Mouse (Mus musculus) B cell, adult 2 months (primary cell): ENCODE results near the gene Samd4b.
"Not testable (repeated sequence)": the region's sequence is repeated elsewhere in the genome, so short reads cannot be mapped to it uniquely, and the experiment has no call there.

Experiments used
- DNase-seq, 2 experiments: peaks; one replicate each; pipeline ENCODE4 v3.0.0; 2022

Gene Samd4b

GRCm38 (mm10) chr7:28393272-28393951, 204.5 kb downstream of the Samd4b start:
- peak in 1 of 2 experiments; percentile 31 for DNase-seq

- peak; percentile 91 to 95 for DNase-seq
Observed at GRCm38 (mm10) chr7:28392429-28393271, 205.3 kb downstream of the Samd4b start, which contains the start of the genes Med29 and Paf1. Gene Med29, minus strand, starts transcription at chr7:28392708. Gene Paf1, plus strand, starts transcription at chr7:28392951.

DNA sequence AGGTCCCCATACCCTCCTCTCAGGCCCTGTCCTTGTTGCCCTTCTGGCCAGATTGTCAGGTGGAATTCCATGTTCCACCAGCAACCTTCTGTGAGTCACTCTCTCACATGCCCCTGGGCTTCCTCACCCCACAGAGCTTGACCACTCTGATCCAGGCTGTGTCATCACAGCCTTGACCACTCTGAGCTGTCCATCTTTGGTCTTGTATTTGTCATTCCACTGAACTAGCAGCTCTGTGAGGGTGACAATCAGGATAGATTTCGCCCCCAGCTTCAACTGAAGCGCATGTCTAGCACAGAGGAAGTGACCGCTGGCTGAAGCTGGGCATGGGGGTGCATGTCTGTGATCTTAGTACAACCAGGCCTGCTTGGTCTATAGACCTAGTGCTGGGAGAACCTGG, 207.6 kb downstream of the Samd4b start:
- no peak for DNase-seq

DNA sequence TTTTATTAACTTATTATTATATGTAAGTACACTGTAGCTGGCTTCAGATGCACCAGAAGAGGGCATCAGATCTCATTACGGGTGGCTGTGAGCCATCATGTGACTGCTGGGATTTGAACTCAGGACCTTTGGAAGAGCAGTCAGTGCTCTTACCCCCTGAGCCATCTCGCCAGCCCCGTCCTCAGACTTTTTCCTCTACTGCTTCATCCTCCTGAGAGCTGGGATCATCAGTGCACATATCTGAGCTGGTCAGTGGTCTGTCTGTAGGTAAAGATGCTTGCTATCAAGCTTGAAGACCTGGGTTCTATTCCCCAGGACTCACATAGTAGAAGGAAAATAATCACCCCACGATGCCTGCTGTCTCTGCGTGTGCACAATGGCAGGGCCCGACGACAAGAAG, 210.6 kb downstream of the Samd4b start:
- not testable (repeated sequence) for DNase-seq

DNA sequence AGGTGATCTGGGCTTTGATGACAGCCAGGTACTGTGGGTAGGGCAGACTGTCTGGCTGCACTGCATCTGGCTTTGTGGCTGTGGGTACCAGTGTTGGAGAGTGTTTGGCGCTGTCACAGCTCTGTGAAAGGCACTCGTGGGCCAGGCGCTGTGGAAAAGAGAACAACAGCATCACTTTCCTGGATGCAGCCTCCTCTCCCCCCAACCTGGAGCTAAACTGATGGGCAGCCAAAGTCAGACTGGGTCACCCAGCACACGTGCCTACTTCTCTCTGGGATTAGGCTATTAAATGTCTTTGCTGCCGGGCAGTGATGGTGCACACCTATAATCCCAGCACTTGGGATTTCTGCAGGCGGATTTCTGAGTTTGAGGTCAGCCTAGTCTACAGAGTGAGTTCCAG, 211.1 kb downstream of the Samd4b start:
- DNase-seq = not testable (repeated sequence)

- peak; percentile 93 to 94 for DNase-seq
Observed at GRCm38 (mm10) chr7:28386462-28386861, 211.5 kb downstream of the Samd4b start.

DNA sequence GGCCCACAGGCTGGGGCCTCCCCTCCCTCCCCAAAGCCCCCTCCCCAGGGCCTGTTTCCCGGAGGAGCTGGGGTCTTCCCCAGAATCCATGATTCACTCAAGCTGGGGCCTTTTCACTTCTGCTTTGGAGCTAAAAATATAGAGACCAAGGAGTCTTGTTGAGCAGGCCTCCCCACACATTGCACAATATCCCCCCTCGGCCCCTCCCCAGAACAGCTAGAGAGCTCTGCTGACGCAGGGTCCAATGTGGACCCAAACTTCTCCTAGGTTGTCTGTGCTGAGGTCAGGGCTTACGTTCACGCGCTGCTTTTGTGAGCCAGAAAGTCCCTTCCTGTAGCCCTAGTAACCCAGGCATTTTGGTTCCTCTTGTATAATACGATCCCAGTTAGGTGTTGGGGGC, 211.9 kb downstream of the Samd4b start:
- DNase-seq = peak in 1 of 2 experiments; percentile 63

GRCm38 (mm10) chr7:28385196-28385595, 212.7 kb downstream of the Samd4b start:
- DNase-seq = no peak

DNA sequence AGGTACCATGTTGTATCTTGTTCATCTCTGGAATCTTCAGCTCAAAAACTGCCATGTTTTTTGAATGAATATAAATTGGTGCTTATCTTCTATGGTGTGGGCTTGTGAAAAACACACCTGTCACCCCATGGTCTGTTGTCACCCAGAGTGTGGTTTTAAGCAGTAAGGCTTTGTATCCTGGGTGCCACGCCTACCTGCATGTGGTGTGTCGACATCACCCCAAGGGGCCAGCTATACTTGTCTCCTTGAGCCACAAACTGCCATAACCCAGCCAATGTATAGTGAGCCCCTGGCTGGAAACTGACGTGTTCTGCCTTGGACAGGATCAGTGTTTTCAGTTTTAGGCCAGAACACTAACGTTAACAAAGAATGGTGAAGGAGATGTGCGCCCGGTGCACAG, 213.8 kb downstream of the Samd4b start:
- DNase-seq = peak; percentile 54 to 59

DNA sequence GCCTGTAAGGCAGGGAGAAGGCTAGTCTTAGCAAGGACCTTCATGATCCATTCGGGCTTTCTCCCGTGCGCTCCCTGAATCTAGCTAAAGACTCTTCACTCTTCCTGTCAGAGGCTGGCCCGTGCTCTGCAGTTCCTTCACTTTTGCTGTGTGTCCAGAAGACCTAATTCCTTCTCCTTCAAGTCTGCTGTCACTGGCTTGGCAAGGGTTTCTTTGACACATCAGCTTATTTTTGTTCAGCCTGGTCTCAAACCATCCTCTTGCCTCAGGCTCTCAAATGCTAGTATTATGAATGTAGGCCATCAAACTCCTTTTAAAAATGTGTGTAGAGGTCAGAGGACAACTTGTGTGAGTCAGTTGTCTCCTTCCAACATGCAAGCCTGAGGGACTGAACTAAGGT, 214.3 kb downstream of the Samd4b start:
- no peak for DNase-seq

- DNase-seq = peak; percentile 86 to 89
Observed at GRCm38 (mm10) chr7:28382981-28383396, 215.0 kb downstream of the Samd4b start.

- DNase-seq = peak in 1 of 2 experiments; percentile 84
Observed at GRCm38 (mm10) chr7:28382347-28382951, 215.5 kb downstream of the Samd4b start.

DNA sequence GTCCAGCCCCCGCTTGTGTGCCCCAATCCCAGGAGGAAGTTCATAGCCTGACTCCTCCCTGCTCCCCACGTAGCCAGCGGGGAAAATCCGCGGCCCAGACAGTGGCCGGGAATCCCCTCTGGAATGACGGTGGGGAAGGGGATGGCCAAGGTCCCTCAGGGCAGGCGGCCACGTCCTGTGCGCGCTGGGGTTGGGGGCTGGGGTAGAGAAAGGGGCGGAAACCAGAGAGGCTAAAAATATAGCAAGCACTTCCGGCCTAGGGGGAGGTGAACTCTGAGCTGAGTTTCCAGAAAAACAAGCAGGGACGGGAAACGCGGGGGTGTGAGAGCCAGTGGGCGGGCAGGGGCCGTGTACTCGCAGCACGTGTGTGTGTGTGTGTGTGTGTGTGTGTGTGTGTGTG, 216.0 kb downstream of the Samd4b start:
- peak; percentile 94 to 96 for DNase-seq

GRCm38 (mm10) chr7:28381017-28381790, 216.7 kb downstream of the Samd4b start:
- DNase-seq = peak; percentile 93 to 95

DNA sequence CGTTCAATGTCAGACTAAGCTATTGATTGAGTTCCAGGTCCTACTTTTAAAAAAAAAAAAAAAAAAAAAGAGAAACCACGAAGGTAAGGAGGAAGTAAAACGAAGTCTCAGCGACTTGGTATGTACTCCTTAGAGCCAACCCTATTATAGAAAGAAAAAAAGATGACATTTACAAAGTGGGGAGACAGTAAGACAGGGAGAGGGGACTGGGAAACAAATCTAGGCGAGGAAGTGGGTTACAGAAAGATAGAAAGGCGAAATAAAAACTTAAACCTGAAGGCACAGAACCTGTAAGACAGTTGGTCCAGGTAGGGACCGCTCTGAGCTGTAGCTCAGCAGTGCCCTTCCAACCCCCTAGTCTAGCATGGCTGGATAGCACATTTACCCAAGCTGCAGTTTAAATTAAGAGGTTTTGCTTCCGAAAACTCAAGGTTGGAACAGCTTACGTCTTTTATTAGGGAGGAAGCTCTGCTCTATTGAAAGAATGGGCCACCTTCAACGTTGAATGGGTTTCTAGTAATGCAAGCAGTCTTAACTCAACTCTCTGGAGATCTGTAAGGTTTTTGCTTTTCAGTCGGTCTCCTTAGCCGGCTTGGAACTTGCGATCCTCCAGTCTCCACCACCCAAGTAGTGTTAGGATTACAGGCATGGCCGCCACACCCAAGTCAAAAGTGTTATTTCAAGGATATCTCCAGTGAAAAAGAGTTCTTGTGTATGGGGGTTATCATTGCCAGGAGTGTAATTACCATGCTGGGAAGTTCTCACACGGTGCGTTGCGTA, 217.5 kb downstream of the Samd4b start, which contains the start of gene Zfp36:
Gene Zfp36, minus strand, starts transcription at position 17 of the 780 bp plus-strand sequence.
- peak; percentile 58 to 66 for DNase-seq

DNA sequence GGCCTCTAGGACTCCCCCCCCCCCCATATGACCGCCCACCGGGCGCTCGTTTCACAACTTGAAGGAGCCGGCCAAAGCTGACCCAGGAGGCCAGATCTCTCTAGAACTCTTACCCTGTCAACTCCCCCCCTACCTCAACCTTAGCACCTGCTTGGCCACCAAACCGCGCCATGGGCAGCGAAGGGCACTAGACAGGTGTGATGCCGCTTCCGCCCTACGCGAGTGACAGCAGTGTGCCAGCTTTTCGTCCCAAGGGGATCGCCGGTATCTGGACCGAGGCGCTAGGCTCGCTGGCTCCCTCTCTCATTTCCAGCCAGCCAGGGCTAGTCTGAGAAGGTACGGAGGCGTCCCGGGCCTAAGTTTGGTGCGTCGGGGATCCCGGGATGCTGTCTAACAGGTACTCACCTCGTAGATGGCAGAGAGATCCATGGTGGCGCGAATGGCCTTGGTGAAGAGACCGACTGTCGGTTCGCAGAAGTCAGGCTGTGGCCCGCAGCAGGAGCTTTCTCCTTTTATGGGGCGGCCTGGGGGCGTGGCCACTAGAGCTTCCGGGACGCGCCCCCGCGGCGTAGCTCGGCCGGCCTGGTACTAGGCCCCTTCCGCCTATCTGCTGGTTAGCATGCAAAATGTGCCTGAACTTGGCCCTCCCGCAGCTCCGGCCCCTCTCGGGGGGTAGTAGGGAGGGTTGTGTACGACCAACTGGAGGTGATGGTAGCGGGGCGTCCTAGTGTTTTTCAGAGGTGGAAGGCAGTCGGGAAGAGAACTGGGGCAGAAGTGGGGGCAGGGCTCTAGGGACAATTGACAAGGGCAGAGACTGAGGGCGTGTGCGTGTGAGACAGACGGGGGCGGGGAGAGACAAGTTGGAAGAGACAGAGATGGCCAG, 218.9 kb downstream of the Samd4b start:
- peak; percentile 99 for DNase-seq

GRCm38 (mm10) chr7:28378066-28378690, 219.8 kb downstream of the Samd4b start:
- peak; percentile 78 to 79 for DNase-seq

DNA sequence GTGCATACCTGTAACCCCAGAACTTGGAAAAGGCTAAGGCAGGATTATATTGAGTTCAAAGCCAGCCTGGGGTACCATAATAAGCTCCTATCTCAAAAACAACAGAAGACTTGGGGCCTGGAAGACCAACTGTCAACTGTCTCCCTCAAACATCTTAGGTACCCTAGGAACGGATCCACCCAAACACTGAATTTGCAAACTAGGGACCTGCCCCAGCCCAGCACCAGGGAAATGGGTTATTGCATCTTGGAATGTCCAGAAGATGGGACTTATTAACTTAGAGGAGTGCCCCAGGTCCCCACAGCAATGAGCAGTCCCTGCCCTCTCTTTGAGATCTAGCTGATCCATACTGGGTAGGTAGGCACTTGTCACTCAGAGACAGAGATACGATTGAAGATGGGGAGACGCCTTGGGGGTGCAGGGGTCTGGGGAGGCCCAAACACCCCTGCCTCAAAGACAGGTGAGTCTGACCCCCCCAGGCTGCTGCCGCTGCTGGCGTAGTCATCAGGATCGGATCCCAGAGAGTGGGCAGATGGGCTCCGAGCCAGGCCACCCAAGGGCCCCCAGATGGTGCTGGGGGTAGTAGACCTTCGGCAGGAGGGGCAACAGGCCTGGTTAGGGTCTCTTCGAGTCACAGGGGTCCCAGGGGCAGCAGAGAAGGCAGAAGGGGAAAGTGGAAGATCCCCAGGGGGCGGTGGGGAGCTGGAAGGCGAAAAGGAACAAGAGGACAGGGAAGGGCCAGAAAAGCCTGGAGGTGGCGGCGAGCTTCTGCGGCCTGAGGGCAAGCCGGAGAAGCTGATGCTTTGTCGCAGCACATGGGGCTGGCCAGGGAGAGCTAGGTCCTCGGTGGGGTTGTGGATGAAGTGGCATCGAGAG, 220.5 kb downstream of the Samd4b start:
- DNase-seq = peak; percentile 58 to 67
